Mouse (Mus musculus) testis, postnatal 10 days (tissue): ENCODE measurements around the gene Mlh3.
"Not testable (repeated sequence)": the region's sequence is repeated elsewhere in the genome, so short reads cannot be mapped to it uniquely, and the experiment has no call there.

Experiments
- DNase-seq: peaks from one replicate; pipeline ENCODE4 v3.0.0; 2021; ENCODE audit warnings: low spot score

Gene Mlh3

GRCm38 (mm10) chr12:85270319-85270718 is at the start of gene Mlh3:
Gene Mlh3, minus strand, starts transcription at chr12:85270599.
- DNase-seq = peak; percentile 83

- DNase-seq = no peak
These were observed 38.3 kb upstream of the Mlh3 start for GRCm38 (mm10) chr12:85308651-85309050.

GRCm38 (mm10) chr12:85305247-85305892 is 35.0 kb upstream of the Mlh3 start:
- peak; percentile 89 for DNase-seq

GRCm38 (mm10) chr12:85304725-85305124 is 34.3 kb upstream of the Mlh3 start:
- no peak for DNase-seq

- no peak for DNase-seq
These were observed 32.9 kb upstream of the Mlh3 start for GRCm38 (mm10) chr12:85303256-85303655.

GRCm38 (mm10) chr12:85298835-85299180 is 28.4 kb upstream of the Mlh3 start:
- no peak for DNase-seq

GRCm38 (mm10) chr12:85298127-85298834 is 27.9 kb upstream of the Mlh3 start:
- DNase-seq = no peak

- DNase-seq = no peak
These were observed 27.1 kb upstream of the Mlh3 start for GRCm38 (mm10) chr12:85297345-85297997.

GRCm38 (mm10) chr12:85296915-85297314 is 26.5 kb upstream of the Mlh3 start:
- DNase-seq = no peak

- DNase-seq = no peak
These were observed 25.1 kb upstream of the Mlh3 start for GRCm38 (mm10) chr12:85295506-85295905.

- DNase-seq = no peak
These were observed 22.5 kb upstream of the Mlh3 start for GRCm38 (mm10) chr12:85292906-85293305.

GRCm38 (mm10) chr12:85292288-85292687 is 21.9 kb upstream of the Mlh3 start:
- DNase-seq = no peak

GRCm38 (mm10) chr12:85291541-85291940 is 21.1 kb upstream of the Mlh3 start:
- DNase-seq = no peak

GRCm38 (mm10) chr12:85290633-85291032 is 20.2 kb upstream of the Mlh3 start:
- DNase-seq = no peak

- peak; percentile 69 for DNase-seq
These were observed 19.0 kb upstream of the Mlh3 start for GRCm38 (mm10) chr12:85289157-85290000.

- DNase-seq = peak; percentile 92
These were observed 18.2 kb upstream of the Mlh3 start, which contains the start of gene Zc2hc1c for GRCm38 (mm10) chr12:85288486-85289156. Gene Zc2hc1c, plus strand, starts transcription at chr12:85288591.

- DNase-seq = peak; percentile 71
These were observed 17.5 kb upstream of the Mlh3 start, which contains the start of gene Acyp1 for GRCm38 (mm10) chr12:85287809-85288485. Gene Acyp1, minus strand, starts transcription at chr12:85288438.

- DNase-seq = no peak
These were observed 16.5 kb upstream of the Mlh3 start for GRCm38 (mm10) chr12:85286941-85287340.

GRCm38 (mm10) chr12:85284996-85285395 is 14.6 kb upstream of the Mlh3 start:
- no peak for DNase-seq

- DNase-seq = no peak
These were observed 13.9 kb upstream of the Mlh3 start for GRCm38 (mm10) chr12:85284331-85284730.

GRCm38 (mm10) chr12:85281756-85282155 is 11.4 kb upstream of the Mlh3 start:
- not testable (repeated sequence) for DNase-seq
